Mouse (Mus musculus) liver, embryonic 14.5 days (tissue): Measurements from ENCODE around the gene Gucy1b2.

ENCODE experiments used
- CTCF ChIP-seq: IDR thresholded peaks from 2 replicates; pipeline ENCODE4 v1.5.1; 2016; ENCODE audit warnings: antibody characterized with exemption, low read depth, control low read depth
- EP300 ChIP-seq: IDR thresholded peaks from 2 replicates; pipeline ENCODE4 v1.6.1; 2016; ENCODE audit warnings: antibody characterized with exemption, low read depth

DNA sequence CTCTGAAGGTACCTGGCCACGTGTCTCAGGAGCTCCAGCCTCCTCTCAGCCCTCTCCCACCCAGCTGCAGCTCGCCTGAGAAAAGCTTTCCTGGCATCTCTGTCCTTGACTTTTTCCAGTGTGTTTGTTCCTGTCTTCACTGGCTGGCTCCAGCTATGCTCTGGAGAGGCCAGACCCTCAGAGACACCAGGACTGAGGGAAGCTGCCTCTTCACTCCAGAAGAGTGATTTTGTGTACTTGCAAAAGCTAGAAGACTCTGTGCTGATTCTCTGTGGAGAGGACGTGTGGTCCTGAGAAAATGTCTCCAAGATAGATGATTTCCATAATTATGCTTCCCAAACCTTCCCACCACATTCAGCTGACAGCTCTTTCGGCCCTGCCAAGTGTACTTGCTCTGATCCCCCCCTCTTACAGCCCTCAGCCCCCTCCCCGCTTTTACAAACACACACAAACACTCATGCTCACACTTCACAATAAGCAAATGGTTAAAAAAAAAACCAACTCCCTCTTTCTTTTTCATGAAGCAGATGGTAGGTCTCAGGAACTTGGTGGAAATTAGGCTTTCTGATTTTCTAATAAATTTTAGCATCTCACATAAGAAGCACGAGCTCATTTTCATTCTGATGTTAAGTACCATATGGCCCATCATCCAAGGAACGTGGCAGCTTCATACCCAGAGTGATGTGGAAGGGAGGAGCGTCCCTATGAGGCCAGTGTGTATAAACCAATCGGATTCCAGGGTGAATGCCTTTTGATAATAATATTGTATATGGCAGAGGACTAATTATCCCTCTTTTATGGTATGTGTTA lies 1.1 kb downstream of the Gucy1b2 start:
- TF ChIP-seq CTCF (no peak), EP300 (no peak)
